Mouse (Mus musculus) CH12.LX (cell line): ENCODE data around the gene Prr12. TPM values are rescaled to one million over a fixed set of nuclear protein-coding genes. Genes with fewer than 3 reads are reported as not detected.

Source experiments
- DNase-seq: peaks from one replicate; pipeline ENCODE4 v3.0.0-alpha.2; 2013; ENCODE audit errors: extremely low read depth
- H3K27ac ChIP-seq: 2 replicates; pipeline ENCODE4 v1.5.1; 2012; ENCODE audit warnings: low read depth, mild to moderate bottlenecking, control low read depth, moderate library complexity; ENCODE audit not compliant: insufficient read depth
- H3K27me3 ChIP-seq: replicated peaks from 2 replicates; pipeline ENCODE3; 2012; ENCODE audit warnings: inconsistent platforms
- H3K36me3 ChIP-seq, 2 experiments: replicated peaks in 1 of 2; 2 replicates each; pipeline versions ENCODE3 to v1.6.1; 2012; ENCODE audit warnings: inconsistent platforms in 1 of 2, low read length in 1 of 2, mild to moderate bottlenecking in 1 of 2, mixed read lengths in 1 of 2, moderate library complexity in 1 of 2; ENCODE audit not compliant: control insufficient read depth in 1 of 2, insufficient read depth in 1 of 2
- H3K4me1 ChIP-seq, 2 experiments: 2 replicates each; pipeline ENCODE4 v1.6.1; 2012; ENCODE audit warnings: inconsistent platforms in 1 of 2, moderate library complexity in 1 of 2; ENCODE audit not compliant: insufficient read depth in 2 of 2, control insufficient read depth in 1 of 2
- H3K4me2 ChIP-seq: 2 replicates; pipeline ENCODE4 v1.6.1; 2012; ENCODE audit warnings: low read depth, mild to moderate bottlenecking, control low read depth; ENCODE audit not compliant: poor library complexity, insufficient read depth, severe bottlenecking
- H3K4me3 ChIP-seq, 3 experiments: fragments of 150-350 bp in 1 of 3; sonication (generic) in 1 of 3; replicated peaks in 1 of 3; 2 replicates each; pipeline versions ENCODE3 to v1.5.1; 2011 to 2012; ENCODE audit warnings: low read depth in 2 of 3, low read length in 2 of 3, mild to moderate bottlenecking in 2 of 3, moderate library complexity in 2 of 3, control low read depth in 1 of 3, improper control_type of control experiment in 1 of 3, inconsistent platforms in 1 of 3, mixed read lengths in 1 of 3; ENCODE audit not compliant: poor library complexity in 1 of 3
- H3K79me2 ChIP-seq: replicated peaks from 2 replicates; pipeline ENCODE4 v1.6.1; 2012; ENCODE audit warnings: mild to moderate bottlenecking, moderate library complexity; ENCODE audit not compliant: control insufficient read depth, poor library complexity, insufficient read depth, severe bottlenecking; ENCODE audit errors: extremely low read depth
- H3K9ac ChIP-seq: 2 replicates; pipeline ENCODE4 v1.6.1; 2012; ENCODE audit warnings: low read depth, mild to moderate bottlenecking, control low read depth, moderate library complexity; ENCODE audit not compliant: insufficient read depth
- H3K9me3 ChIP-seq: replicated peaks from 2 replicates; pipeline ENCODE3; 2012; ENCODE audit warnings: low read length, inconsistent platforms, mixed read lengths
- BHLHE40 ChIP-seq: IDR thresholded peaks from 2 replicates; pipeline ENCODE4 v1.6.1; 2011; ENCODE audit warnings: mild to moderate bottlenecking, low read depth, low read length, improper control_type of control experiment
- CHD1 ChIP-seq: IDR thresholded peaks from 2 replicates; pipeline ENCODE4 v1.6.1; 2012; ENCODE audit warnings: low read depth, low read length, improper control_type of control experiment, inconsistent platforms
- CHD2 ChIP-seq: IDR thresholded peaks from 2 replicates; pipeline ENCODE4 v1.6.1; 2011; ENCODE audit warnings: low read length, improper control_type of control experiment
- E2F4 ChIP-seq: IDR thresholded peaks from 2 replicates; pipeline ENCODE4 v1.6.1; 2011; ENCODE audit warnings: low read depth, low read length, improper control_type of control experiment; ENCODE audit not compliant: insufficient replicate concordance
- ELF1 ChIP-seq: IDR thresholded peaks from 2 replicates; pipeline ENCODE4 v1.6.1; 2014; ENCODE audit warnings: low read depth, mild to moderate bottlenecking, inconsistent platforms, low read length, improper control_type of control experiment
- EP300 ChIP-seq: IDR thresholded peaks from 2 replicates; pipeline ENCODE4 v1.6.1; 2011; ENCODE audit warnings: low read length, improper control_type of control experiment
- ETS1 ChIP-seq: conservative IDR thresholded peaks from 2 replicates; pipeline ENCODE4 v1.6.1; 2012; ENCODE audit warnings: low read depth, mild to moderate bottlenecking, inconsistent platforms, low read length, improper control_type of control experiment, moderate library complexity
- GABPA ChIP-seq: IDR thresholded peaks from 2 replicates; pipeline ENCODE4 v1.6.1; 2012; ENCODE audit warnings: low read depth, low read length, improper control_type of control experiment, inconsistent platforms; ENCODE audit not compliant: insufficient replicate concordance
- HCFC1 ChIP-seq: IDR thresholded peaks from 2 replicates; pipeline ENCODE4 v1.6.1; 2012; ENCODE audit warnings: low read depth, mild to moderate bottlenecking, inconsistent platforms, low read length, improper control_type of control experiment
- JUN ChIP-seq: IDR thresholded peaks from 2 replicates; pipeline ENCODE4 v1.6.1; 2011; ENCODE audit warnings: low read depth, mild to moderate bottlenecking, low read length, improper control_type of control experiment, moderate library complexity; ENCODE audit not compliant: insufficient read depth
- MAFK ChIP-seq: IDR thresholded peaks from 2 replicates; pipeline ENCODE4 v1.6.1; 2011; ENCODE audit warnings: low read length, improper control_type of control experiment; ENCODE audit not compliant: insufficient replicate concordance
- MAX ChIP-seq: IDR thresholded peaks from 2 replicates; pipeline ENCODE4 v1.6.1; 2011; ENCODE audit warnings: low read length, improper control_type of control experiment
- MEF2A ChIP-seq: IDR thresholded peaks from 2 replicates; pipeline ENCODE4 v1.6.1; 2014; ENCODE audit warnings: low read depth, mild to moderate bottlenecking, inconsistent platforms, low read length, improper control_type of control experiment, borderline replicate concordance
- MYC ChIP-seq: IDR thresholded peaks from 2 replicates; pipeline ENCODE4 v1.6.1; 2011; ENCODE audit warnings: low read depth, mild to moderate bottlenecking, improper control_type of control experiment, low read length
- NELFE ChIP-seq: IDR thresholded peaks from 2 replicates; pipeline ENCODE4 v1.6.1; 2011; ENCODE audit warnings: low read depth, low read length, improper control_type of control experiment
- NRF1 ChIP-seq: IDR thresholded peaks from 2 replicates; pipeline ENCODE4 v1.6.1; 2014; ENCODE audit warnings: low read depth, mild to moderate bottlenecking, inconsistent platforms, low read length, improper control_type of control experiment, moderate library complexity
- PAX5 ChIP-seq: IDR thresholded peaks from 2 replicates; pipeline ENCODE4 v1.6.1; 2012; ENCODE audit warnings: low read length, inconsistent platforms, mixed read lengths
- POLR2A ChIP-seq: IDR thresholded peaks from 2 replicates; pipeline ENCODE4 v1.6.1; 2011; ENCODE audit warnings: low read depth, mild to moderate bottlenecking, improper control_type of control experiment, low read length
- RAD21 ChIP-seq: IDR thresholded peaks from 2 replicates; pipeline ENCODE4 v1.6.1; 2011; ENCODE audit warnings: low read depth, mild to moderate bottlenecking, low read length, improper control_type of control experiment, moderate library complexity
- SIN3A ChIP-seq: IDR thresholded peaks from 2 replicates; pipeline ENCODE4 v1.6.1; 2012; ENCODE audit warnings: low read length, improper control_type of control experiment, inconsistent platforms
- SMC3 ChIP-seq: IDR thresholded peaks from 2 replicates; pipeline ENCODE4 v1.6.1; 2011; ENCODE audit warnings: low read depth, low read length, improper control_type of control experiment
- TCF12 ChIP-seq: IDR thresholded peaks from 2 replicates; pipeline ENCODE4 v1.6.1; 2014; ENCODE audit warnings: low read depth, mild to moderate bottlenecking, inconsistent platforms, low read length, improper control_type of control experiment
- UBTF ChIP-seq: IDR thresholded peaks from 2 replicates; pipeline ENCODE4 v1.6.1; 2012; ENCODE audit warnings: low read depth, mild to moderate bottlenecking, inconsistent platforms, low read length, improper control_type of control experiment, moderate library complexity
- USF1 ChIP-seq: IDR thresholded peaks from 2 replicates; pipeline ENCODE4 v1.6.1; 2014; ENCODE audit warnings: low read depth, mild to moderate bottlenecking, inconsistent platforms, low read length, improper control_type of control experiment
- ZC3H11A ChIP-seq: IDR thresholded peaks from 2 replicates; pipeline ENCODE4 v1.6.1; 2012; ENCODE audit warnings: low read depth, mild to moderate bottlenecking, inconsistent platforms, low read length, improper control_type of control experiment
- dilution Hi-C: fragments of 300-500 bp; cut with MboI; formaldehyde crosslinking; loops from 2 replicates; pipeline ENCODE4 v1.14.3; 2020; ENCODE audit warnings: low sequenced_read_pairs; ENCODE audit not compliant: extremely low pct_unique_long_range_greater_than_20kb, extremely low pct_ligation_motif_present
- in situ Hi-C: fragments of 300-500 bp; cut with MboI; formaldehyde crosslinking; loops from 3 replicates; pipeline ENCODE4 v1.14.3; 2019; ENCODE audit warnings: low sequenced_read_pairs, low pct_ligation_motif_present, low pct_unique_long_range_greater_than_20kb, mixed read lengths
- polyA plus RNA-seq: library from polyadenylated mRNA; unstranded; fragments of >175 nt; gene quantifications from 2 replicates; pipeline ENCODE4 v1.2.1, GENCODE M21; 2012; ENCODE audit warnings: low read depth; ENCODE audit not compliant: insufficient read length
- total RNA-seq, 2 experiments: library from RNA; depleted of rRNA; stranded (reverse); fragments of 300-350 nt in 1 of 2; fragments of >200 nt in 1 of 2; gene quantifications; 2 replicates each; pipeline ENCODE4 v1.2.3; 2012 to 2014

Prr12 gene
- total and polyA plus RNA-seq, 3 experiments: 1.2 to 20.5 (median 6.5) TPM

- Histone ChIP-seq H3K9ac (no peak overlapping the region), H3K79me2 (no peaks in the 10 kb centered on the region), H3K9me3 (no peaks in the 10 kb centered on the region), H3K4me3 (no peak overlapping the region), H3K36me3 (peaks cover 42 to 75% of the 10 kb centered on the region in 2 experiments), H3K4me1 (no peaks in the 10 kb centered on the region; a peak in 1 of 4 replicates), H3K4me2 (no peak overlapping the region), H3K27ac (no peak overlapping the region), H3K27me3 (no peaks in the 10 kb centered on the region)
- no peak for DNase-seq
- TF ChIP-seq BHLHE40 (no peak), HCFC1 (no peak), MYC (no peak), ETS1 (no peak), USF1 (no peak), NRF1 (no peak), ELF1 (no peak), MEF2A (no peak), JUN (no peak), POLR2A (no peak)
- in situ Hi-C loops: no loop called here
- dilution Hi-C loops: no loop called here
Measured at GRCm38 (mm10) chr7:45027761-45028160, 24.9 kb downstream of the Prr12 start.

- dilution Hi-C loops (no loop called here), in situ Hi-C loops (no loop called here)
- Histone ChIP-seq H3K9me3 (no peaks in the 10 kb centered on the region), H3K4me3 (no peak overlapping the region), H3K9ac (no peak overlapping the region), H3K79me2 (no peaks in the 10 kb centered on the region), H3K4me1 (no peaks in the 10 kb centered on the region; a peak in 1 of 4 replicates), H3K27ac (no peak overlapping the region), H3K27me3 (no peaks in the 10 kb centered on the region), H3K36me3 (peaks cover 33 to 66% of the 10 kb centered on the region in 2 experiments), H3K4me2 (no peak overlapping the region)
- TF ChIP-seq MEF2A: no peak
- TF ChIP-seq SMC3: no peak
- TF ChIP-seq TCF12: no peak
- TF ChIP-seq USF1: no peak
- no peak for TF ChIP-seq NRF1
- no peak for DNase-seq
Measured at GRCm38 (mm10) chr7:45026256-45026655, 26.4 kb downstream of the Prr12 start.

GRCm38 (mm10) chr7:45025601-45026220 is 27.0 kb downstream of the Prr12 start:
- H3K79me2 ChIP-seq: no peaks in the 10 kb centered on the region
- no peaks in the 10 kb centered on the region; a peak in 1 of 4 replicates for H3K4me1 ChIP-seq
- no peak overlapping the region for H3K4me2 ChIP-seq
- dilution Hi-C loops: no loop called here
- DNase-seq: no peak
- H3K36me3 ChIP-seq: peaks cover 27 to 66% of the 10 kb centered on the region in 2 experiments
- H3K9ac ChIP-seq: no peak overlapping the region
- no peak overlapping the region for H3K27ac ChIP-seq
- no peaks in the 10 kb centered on the region for H3K9me3 ChIP-seq
- H3K4me3 ChIP-seq: no peak overlapping the region
- TF ChIP-seq CHD1 (no peak), CHD2 (no peak), NELFE (no peak), MAFK (no peak), SIN3A (no peak), NRF1 (no peak), ZC3H11A (no peak), EP300 (no peak), GABPA (no peak), RAD21 (no peak), SMC3 (no peak), TCF12 (no peak), JUN (no peak), PAX5 (no peak), E2F4 (no peak), MYC (no peak), UBTF (no peak), MAX (no peak)
- TF ChIP-seq, all 38 proteins: peak for 0
- no peaks in the 10 kb centered on the region for H3K27me3 ChIP-seq
- in situ Hi-C loops: no loop called here
